Mouse (Mus musculus) C2C12 (cell line): ENCODE results near the gene Klk12. TPM values are rescaled to one million over a fixed set of nuclear protein-coding genes. Genes with fewer than 3 reads are reported as not detected.

Source experiments
- H3K27me3 ChIP-seq: one replicate; pipeline ENCODE4 v1.6.1; 2011; ENCODE audit not compliant: control insufficient read depth, insufficient read depth, insufficient read length
- H3K36me3 ChIP-seq: one replicate; pipeline ENCODE4 v1.6.1; 2011; ENCODE audit not compliant: control insufficient read depth, insufficient read depth
- H3K4me3 ChIP-seq: one replicate; pipeline ENCODE4 v1.5.1; 2011; ENCODE audit warnings: mild to moderate bottlenecking, control low read depth; ENCODE audit not compliant: poor library complexity, insufficient read depth, severe bottlenecking
- H3K79me2 ChIP-seq: one replicate; pipeline ENCODE4 v1.6.1; 2011; ENCODE audit not compliant: control insufficient read depth, insufficient read depth
- H3K79me3 ChIP-seq: one replicate; pipeline ENCODE4 v1.6.1; 2011; ENCODE audit warnings: low read depth, control low read depth
- H3ac ChIP-seq: one replicate; pipeline ENCODE3; 2011; ENCODE audit warnings: low read depth; ENCODE audit not compliant: control insufficient read depth, insufficient read length
- CEBPB ChIP-seq: IDR thresholded peaks from one replicate; pipeline ENCODE4 v1.6.1; 2011; ENCODE audit warnings: low read depth, mild to moderate bottlenecking, control low read depth, moderate library complexity
- CTCF ChIP-seq: IDR thresholded peaks from one replicate; pipeline ENCODE4 v1.5.1; 2011; ENCODE audit not compliant: control insufficient read depth, insufficient read depth, insufficient read length
- FOSL1 ChIP-seq: IDR thresholded peaks from one replicate; pipeline ENCODE4 v1.8.0; 2011; ENCODE audit warnings: mild to moderate bottlenecking, low read length; ENCODE audit not compliant: poor library complexity, insufficient read depth, severe bottlenecking
- MAX ChIP-seq: IDR thresholded peaks from one replicate; pipeline ENCODE4 v1.6.1; 2011; ENCODE audit warnings: mild to moderate bottlenecking, control low read depth
- MYOD1 ChIP-seq: IDR thresholded peaks from one replicate; pipeline ENCODE4 v1.6.1; 2011; ENCODE audit warnings: low read depth; ENCODE audit not compliant: control insufficient read depth, insufficient read length
- MYOG ChIP-seq: IDR thresholded peaks from one replicate; pipeline ENCODE4 v1.6.1; 2011; ENCODE audit not compliant: control insufficient read depth, insufficient read length; ENCODE audit errors: extremely low read depth
- USF1 ChIP-seq: IDR thresholded peaks from one replicate; pipeline ENCODE4 v1.6.1; 2011; ENCODE audit warnings: low read depth, mild to moderate bottlenecking, control low read depth, moderate library complexity
- long read RNA-seq, 2 experiments: library from polyadenylated mRNA; unstranded; transcript quantifications; one replicate each; pipeline ENCODE4 v2.0.0; 2019 to 2020
- polyA plus RNA-seq: library from polyadenylated mRNA; unstranded; fragments of >200 nt; fragmentation: generic; extraction: Trizol; gene quantifications from one replicate; pipeline ENCODE4 v1.2.1, GENCODE M21; 2012; ENCODE audit warnings: missing spikeins

The Klk12 gene
- polyA plus RNA-seq = not detected
- long read RNA-seq, experiment 1 = 0 reads
- long read RNA-seq, experiment 2 = 0 reads

GRCm38 (mm10) chr7:43768597-43768996, at the start of gene Klk12:
TSS of gene Klk12 (plus strand) at chr7:43768897.
- no peak for TF ChIP-seq USF1
- no peaks in the 10 kb centered on the region for H3K79me2 ChIP-seq
- H3K79me3 ChIP-seq = no peaks in the 10 kb centered on the region
- no peak within 1 kb of the TSS for H3K4me3 ChIP-seq
- no peaks in the 10 kb centered on the region for H3K36me3 ChIP-seq
- no peak within 1 kb of the TSS for H3ac ChIP-seq
- H3K27me3 ChIP-seq = no peaks in the 10 kb centered on the region

GRCm38 (mm10) chr7:43747788-43748187, 20.9 kb upstream of the Klk12 start:
- no peaks in the 10 kb centered on the region for H3K36me3 ChIP-seq

GRCm38 (mm10) chr7:43752806-43753205, 15.9 kb upstream of the Klk12 start:
- H3K27me3 ChIP-seq = no peaks in the 10 kb centered on the region
- no peaks in the 10 kb centered on the region for H3K79me3 ChIP-seq
- no peaks in the 10 kb centered on the region for H3K79me2 ChIP-seq
- no peaks in the 10 kb centered on the region for H3K36me3 ChIP-seq
- no peak for TF ChIP-seq CEBPB
- no peak for TF ChIP-seq MYOG
- TF ChIP-seq MYOD1 = no peak
- no peak for TF ChIP-seq FOSL1
- no peak for TF ChIP-seq USF1
- no peak for TF ChIP-seq MAX
- no peak for TF ChIP-seq CTCF
- H3ac ChIP-seq = no peak overlapping the region
- H3K4me3 ChIP-seq = no peak overlapping the region

More at GRCm38 (mm10) chr7:43747788-43748187, 20.9 kb upstream of the Klk12 start:
- Histone ChIP-seq H3K79me3 (no peaks in the 10 kb centered on the region), H3K79me2 (no peaks in the 10 kb centered on the region), H3K4me3 (no peak overlapping the region), H3K27me3 (no peaks in the 10 kb centered on the region), H3ac (no peak overlapping the region)
- TF ChIP-seq FOSL1 = no peak
- no peak for TF ChIP-seq MAX
- no peak for TF ChIP-seq MYOD1
- no peak for TF ChIP-seq USF1

GRCm38 (mm10) chr7:43766484-43766883, 2.2 kb upstream of the Klk12 start:
- no peak for TF ChIP-seq MAX
- no peak for TF ChIP-seq MYOG
- TF ChIP-seq CTCF = no peak
- no peak for TF ChIP-seq USF1
- no peak for TF ChIP-seq MYOD1
- TF ChIP-seq CEBPB = no peak
- no peak for TF ChIP-seq FOSL1
- H3K27me3 ChIP-seq = no peaks in the 10 kb centered on the region
- H3K79me3 ChIP-seq = no peaks in the 10 kb centered on the region
- H3ac ChIP-seq = no peak overlapping the region
- H3K4me3 ChIP-seq = no peak overlapping the region
- H3K36me3 ChIP-seq = no peaks in the 10 kb centered on the region
- no peaks in the 10 kb centered on the region for H3K79me2 ChIP-seq

- no peak overlapping the region for H3ac ChIP-seq
- TF ChIP-seq FOSL1 (no peak), MYOD1 (no peak), CEBPB (no peak), USF1 (no peak), MYOG (no peak), CTCF (no peak), MAX (no peak)
- H3K79me2 ChIP-seq = no peaks in the 10 kb centered on the region
Observed at GRCm38 (mm10) chr7:43769636-43770035, 939 bp downstream of the Klk12 start.

GRCm38 (mm10) chr7:43770701-43771100, 2.0 kb downstream of the Klk12 start:
- H3K4me3 ChIP-seq = no peak overlapping the region
- no peaks in the 10 kb centered on the region for H3K36me3 ChIP-seq
- H3ac ChIP-seq = no peak overlapping the region
- H3K79me3 ChIP-seq = no peaks in the 10 kb centered on the region
- H3K79me2 ChIP-seq = no peaks in the 10 kb centered on the region
- no peak for TF ChIP-seq MYOG
- TF ChIP-seq CTCF = no peak
- TF ChIP-seq FOSL1 = no peak
- no peak for TF ChIP-seq USF1
- no peak for TF ChIP-seq CEBPB
- no peak for TF ChIP-seq MYOD1
- TF ChIP-seq MAX = no peak
- H3K27me3 ChIP-seq = no peaks in the 10 kb centered on the region

More at GRCm38 (mm10) chr7:43769636-43770035, 939 bp downstream of the Klk12 start:
- H3K4me3 ChIP-seq = no peak overlapping the region
- H3K79me3 ChIP-seq = no peaks in the 10 kb centered on the region
- H3K36me3 ChIP-seq = no peaks in the 10 kb centered on the region
- H3K27me3 ChIP-seq = no peaks in the 10 kb centered on the region
